Mouse (Mus musculus): ENCODE data around the gene Tmem234. TPM values are rescaled to one million over a fixed set of nuclear protein-coding genes. Genes with fewer than 3 reads are reported as not detected.
"Not testable (repeated sequence)": the region's sequence is repeated elsewhere in the genome, so short reads cannot be mapped to it uniquely, and the experiment has no call there.

Tmem234 gene
- 175 and 183 TPM in 2 replicates for polyA plus RNA-seq (2016; fragmentation: Nextera tagmentation; extraction: Ambion mirVana)

- WGBS = under 1% methylated on average over 74 of the region's 74 CpGs
- Histone ChIP-seq H3K27me3 (replicated peaks) (no peaks in the 10 kb centered on the region), H3K4me3 (peak within 1 kb of the TSS; percentile 93), H3K4me2 (replicated peaks) (peak within 1 kb of the TSS; percentile 91), H3K9ac (peak within 1 kb of the TSS; percentile 70), H3K9me3 (no peaks in the 10 kb centered on the region), H3K36me3 (peaks cover 52% of the 10 kb centered on the region), H3K4me1 (peaks cover 27% of the 10 kb centered on the region), H3K27ac (peak within 1 kb of the TSS; percentile 33; the same call in 1 of the 2 replicates)
- peak; percentile 88 for ATAC-seq (ENCODE audit: low FRiP score, low read depth)
Observed at GRCm38 (mm10) chr4:129600233-129601158, at the start of gene Tmem234, which contains the start of gene Eif3i. Tmem234 (plus strand) TSS chr4:129600668. Eif3i (minus strand) TSS chr4:129600648.

DNA sequence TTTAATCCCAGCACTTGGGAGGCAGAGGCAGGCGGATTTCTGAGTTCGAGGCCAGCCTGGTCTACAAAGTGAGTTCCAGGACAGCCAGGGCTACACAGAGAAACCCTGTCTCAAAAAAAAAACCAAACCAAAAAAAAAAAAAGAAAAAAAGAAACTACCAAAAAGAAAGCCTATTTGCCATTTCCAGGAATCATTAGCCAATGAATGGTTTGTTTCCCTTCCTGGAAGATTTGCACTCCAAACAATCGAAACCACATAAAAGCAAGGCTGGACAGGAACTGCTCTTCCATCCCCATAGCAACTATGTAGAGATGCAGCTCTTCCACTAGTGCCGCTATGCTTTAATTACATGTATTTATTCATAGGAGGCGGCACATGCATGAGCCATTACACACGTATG is 46.0 kb upstream of the Tmem234 start:
- H3K4me2 ChIP-seq (replicated peaks); H3K27me3 ChIP-seq (replicated peaks); H3K9me3 ChIP-seq; H3K27ac ChIP-seq; H3K36me3 ChIP-seq; ATAC-seq (ENCODE audit: low FRiP score, low read depth); H3K9ac ChIP-seq; H3K4me3 ChIP-seq: not testable (repeated sequence)
- peaks cover 14% of the 10 kb centered on the region; the same call in 1 of the 2 replicates for H3K4me1 ChIP-seq
- WGBS = 80% methylated on average over 6 of the region's 6 CpGs

DNA sequence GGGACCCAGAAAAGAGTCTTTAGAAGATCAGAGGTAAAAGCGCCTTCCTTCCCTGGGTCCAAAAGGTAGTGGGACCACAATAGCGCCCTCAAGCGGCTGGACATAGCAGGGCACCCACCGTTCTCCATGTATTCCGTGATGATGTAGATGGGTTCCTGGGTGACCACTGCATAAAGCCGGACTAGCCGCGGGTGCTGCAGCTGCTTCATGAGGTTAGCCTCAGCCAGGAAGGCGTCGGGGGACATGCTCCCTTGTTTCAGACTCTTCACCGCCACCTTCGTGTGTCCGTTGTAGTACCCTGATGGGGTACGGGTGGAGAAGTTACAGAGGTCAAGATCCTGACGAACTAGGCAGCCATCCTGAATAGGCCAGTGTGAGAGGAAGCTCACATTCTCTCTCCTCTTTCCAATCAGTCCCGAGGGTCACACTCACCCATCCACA is 45.0 kb upstream of the Tmem234 start:
- Histone ChIP-seq H3K27ac (no peak overlapping the region), H3K9ac (peak overlapping the region; percentile 44), H3K27me3 (replicated peaks) (no peaks in the 10 kb centered on the region), H3K4me1 (peaks cover 14% of the 10 kb centered on the region; the same call in 1 of the 2 replicates), H3K36me3 (no peaks in the 10 kb centered on the region), H3K4me2 (replicated peaks) (peak overlapping the region; percentile 90), H3K9me3 (no peaks in the 10 kb centered on the region), H3K4me3 (peak overlapping the region; percentile 44)
- WGBS = 3% methylated on average over 16 of the region's 16 CpGs
- ATAC-seq (ENCODE audit: low FRiP score, low read depth) = peak; percentile 51; the same call in 1 of the 2 replicates

DNA sequence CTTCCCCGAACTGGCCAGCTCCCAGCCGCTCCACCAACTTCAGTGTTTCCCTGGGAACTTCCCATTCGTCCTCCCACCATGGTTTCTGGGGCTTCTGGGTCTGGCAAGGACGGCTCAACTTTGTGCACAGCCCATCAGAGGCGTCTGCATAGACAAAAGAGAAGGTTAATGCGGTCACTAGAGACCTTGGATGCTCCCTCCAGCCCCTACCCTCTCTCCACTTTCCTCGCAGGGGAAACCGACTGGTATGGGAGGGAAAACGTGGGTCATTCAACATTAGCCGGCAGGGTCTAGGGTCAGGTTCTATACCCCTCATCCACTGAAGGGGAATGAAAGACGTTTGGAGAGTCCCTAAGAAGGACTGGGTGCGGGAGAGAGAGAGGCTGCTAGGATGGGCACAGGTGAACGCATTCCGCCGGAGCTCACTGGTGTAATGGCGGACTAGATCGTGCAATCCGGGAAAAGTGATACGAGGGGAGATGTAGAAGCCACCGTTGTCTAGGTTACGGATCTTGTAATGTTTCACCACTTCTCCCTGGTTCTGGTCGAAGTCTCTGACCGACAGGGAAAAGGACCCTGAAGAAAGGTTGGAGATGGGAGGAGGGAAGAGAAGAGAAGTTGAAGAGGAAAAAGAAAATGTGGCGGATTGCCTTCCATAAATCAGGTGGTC is 44.5 kb upstream of the Tmem234 start:
- Histone ChIP-seq H3K4me3 (peak overlapping the region; percentile 44), H3K4me2 (replicated peaks) (peak overlapping the region; percentile 90), H3K27me3 (replicated peaks) (no peaks in the 10 kb centered on the region), H3K9me3 (no peaks in the 10 kb centered on the region), H3K9ac (peak overlapping the region; percentile 44), H3K36me3 (no peaks in the 10 kb centered on the region), H3K27ac (no peak overlapping the region), H3K4me1 (peaks cover 14% of the 10 kb centered on the region; the same call in 1 of the 2 replicates)
- 2% methylated on average over 24 of the region's 24 CpGs for WGBS
- ATAC-seq (ENCODE audit: low FRiP score, low read depth) = peak; percentile 76

- peak; percentile 45 for ATAC-seq (ENCODE audit: low FRiP score, low read depth)
- H3K27me3 ChIP-seq (replicated peaks) = no peaks in the 10 kb centered on the region
- 0 out of 2 replicates have a peak overlapping the region, but pooled peaks have one; percentile 44 for H3K9ac ChIP-seq
- no peaks in the 10 kb centered on the region for H3K36me3 ChIP-seq
- H3K27ac ChIP-seq = no peak overlapping the region
- 8% methylated on average over 33 of the region's 33 CpGs for WGBS
- peaks cover 14% of the 10 kb centered on the region; the same call in 1 of the 2 replicates for H3K4me1 ChIP-seq
- H3K4me3 ChIP-seq = peak overlapping the region; percentile 44
- no peaks in the 10 kb centered on the region for H3K9me3 ChIP-seq
- peak overlapping the region; percentile 90 for H3K4me2 ChIP-seq (replicated peaks)
Observed at GRCm38 (mm10) chr4:129556532-129557223, 43.8 kb upstream of the Tmem234 start.

- H3K4me3 ChIP-seq = no peak overlapping the region
- H3K4me1 ChIP-seq = peaks cover 14% of the 10 kb centered on the region; the same call in 1 of the 2 replicates
- no peaks in the 10 kb centered on the region for H3K27me3 ChIP-seq (replicated peaks)
- H3K9ac ChIP-seq = no peak overlapping the region
- no peaks in the 10 kb centered on the region for H3K36me3 ChIP-seq
- no peaks in the 10 kb centered on the region for H3K9me3 ChIP-seq
- ATAC-seq (ENCODE audit: low FRiP score, low read depth) = no peak
- H3K4me2 ChIP-seq (replicated peaks) = peak overlapping the region; percentile 90
- WGBS = 77% methylated on average over 9 of the region's 9 CpGs
- H3K27ac ChIP-seq = no peak overlapping the region
Observed at GRCm38 (mm10) chr4:129557256-129557808, 43.1 kb upstream of the Tmem234 start.

GRCm38 (mm10) chr4:129558321-129558955 is 42.0 kb upstream of the Tmem234 start:
- H3K4me3 ChIP-seq = no peak overlapping the region
- H3K4me2 ChIP-seq (replicated peaks) = no peak overlapping the region
- no peaks in the 10 kb centered on the region for H3K36me3 ChIP-seq
- no peaks in the 10 kb centered on the region for H3K27me3 ChIP-seq (replicated peaks)
- ATAC-seq (ENCODE audit: low FRiP score, low read depth) = no peak
- no peaks in the 10 kb centered on the region for H3K9me3 ChIP-seq
- 87% methylated on average over 12 of the region's 12 CpGs for WGBS
- no peak overlapping the region for H3K9ac ChIP-seq
- peaks cover 15% of the 10 kb centered on the region; the same call in 1 of the 2 replicates for H3K4me1 ChIP-seq
- no peak overlapping the region for H3K27ac ChIP-seq

DNA sequence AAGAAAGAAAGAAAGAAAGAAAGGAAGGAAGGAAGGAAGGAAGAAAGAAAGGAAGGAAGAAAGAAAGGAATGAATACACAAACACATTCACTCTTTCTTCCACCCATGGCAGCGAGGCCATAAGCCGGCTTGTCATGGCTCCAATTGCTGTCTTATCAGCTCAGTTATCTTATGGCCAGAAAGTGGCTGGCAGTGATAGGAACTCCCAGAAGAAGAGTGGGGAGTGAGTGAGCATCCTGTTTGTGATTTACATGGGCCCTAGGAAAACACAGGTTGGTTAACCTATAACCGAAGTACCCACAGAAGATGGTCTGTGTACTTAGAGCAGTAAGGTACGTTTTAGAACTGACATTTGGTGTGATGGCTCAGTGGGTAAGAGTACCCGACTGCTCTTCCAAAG is 39.3 kb upstream of the Tmem234 start:
- Histone ChIP-seq H3K36me3 (no peaks in the 10 kb centered on the region), H3K27ac (no peak overlapping the region), H3K4me2 (replicated peaks) (no peak overlapping the region), H3K4me3 (no peak overlapping the region), H3K27me3 (replicated peaks) (no peaks in the 10 kb centered on the region), H3K4me1 (peaks cover 12% of the 10 kb centered on the region; the same call in 1 of the 2 replicates), H3K9ac (no peak overlapping the region), H3K9me3 (no peaks in the 10 kb centered on the region)
- no peak for ATAC-seq (ENCODE audit: low FRiP score, low read depth)
- WGBS = 92% methylated on average over 5 of the region's 5 CpGs

DNA sequence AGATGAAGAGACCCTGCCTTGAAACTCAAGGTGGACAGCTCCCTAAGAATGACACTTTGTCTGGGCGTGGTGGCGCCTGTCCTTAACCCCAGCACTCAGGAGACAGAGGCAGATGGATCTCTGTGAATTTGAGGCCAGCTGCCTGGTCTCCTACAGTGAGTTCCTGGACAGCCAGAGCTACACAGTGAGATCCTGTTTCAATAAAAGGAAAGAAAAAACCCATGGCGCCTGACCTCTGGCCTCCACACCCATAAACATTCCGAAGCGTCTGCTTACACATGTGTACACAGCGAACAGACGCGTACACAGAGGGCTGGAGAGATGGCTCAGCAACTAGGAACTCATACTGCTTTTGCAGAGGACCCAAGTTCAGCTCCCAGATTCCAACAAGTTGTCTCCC is 36.8 kb upstream of the Tmem234 start:
- H3K27ac ChIP-seq = no peak overlapping the region
- H3K9ac ChIP-seq = no peak overlapping the region
- H3K4me3 ChIP-seq = no peak overlapping the region
- 31% methylated on average over 8 of the region's 8 CpGs for WGBS
- H3K27me3 ChIP-seq (replicated peaks) = no peaks in the 10 kb centered on the region
- H3K4me2 ChIP-seq (replicated peaks) = no peak overlapping the region
- no peaks in the 10 kb centered on the region for H3K36me3 ChIP-seq
- no peaks in the 10 kb centered on the region for H3K9me3 ChIP-seq
- peaks cover 8% of the 10 kb centered on the region; the same call in 1 of the 2 replicates for H3K4me1 ChIP-seq
- no peak for ATAC-seq (ENCODE audit: low FRiP score, low read depth)

GRCm38 (mm10) chr4:129565139-129565538 is 35.3 kb upstream of the Tmem234 start:
- no peak overlapping the region for H3K4me3 ChIP-seq
- no peaks in the 10 kb centered on the region for H3K9me3 ChIP-seq
- H3K9ac ChIP-seq = no peak overlapping the region
- peaks cover 8% of the 10 kb centered on the region; the same call in 1 of the 2 replicates for H3K4me1 ChIP-seq
- no peaks in the 10 kb centered on the region for H3K36me3 ChIP-seq
- no peak overlapping the region for H3K27ac ChIP-seq
- H3K4me2 ChIP-seq (replicated peaks) = no peak overlapping the region
- ATAC-seq (ENCODE audit: low FRiP score, low read depth) = no peak
- no peaks in the 10 kb centered on the region for H3K27me3 ChIP-seq (replicated peaks)
- WGBS = 86% methylated on average over 6 of the region's 6 CpGs

GRCm38 (mm10) chr4:129568366-129568765 is 32.1 kb upstream of the Tmem234 start:
- Histone ChIP-seq H3K4me2 (replicated peaks) (no peak overlapping the region), H3K9me3 (no peaks in the 10 kb centered on the region), H3K27me3 (replicated peaks) (no peaks in the 10 kb centered on the region), H3K4me1 (peaks cover 7% of the 10 kb centered on the region; the same call in 1 of the 2 replicates), H3K36me3 (no peaks in the 10 kb centered on the region), H3K9ac (no peak overlapping the region), H3K4me3 (no peak overlapping the region), H3K27ac (no peak overlapping the region)
- ATAC-seq (ENCODE audit: low FRiP score, low read depth) = no peak
- WGBS = 91% methylated on average over 7 of the region's 7 CpGs

All from neural tube, embryonic 12.5 days (tissue).